Mouse (Mus musculus) small intestine, adult 2 months (tissue): ENCODE results near the gene Erbb3. TPM values are rescaled to one million over a fixed set of nuclear protein-coding genes. Genes with fewer than 3 reads are reported as not detected.
"Not testable (repeated sequence)": the region's sequence is repeated elsewhere in the genome, so short reads cannot be mapped to it uniquely, and the experiment has no call there.

Experiments
- H3K27ac ChIP-seq: fragments of 200-500 bp; 2 replicates; pipeline ENCODE4 v1.5.1; 2012; ENCODE audit warnings: low read depth, low read length, control low read depth, inconsistent platforms; ENCODE audit not compliant: insufficient read depth
- H3K27me3 ChIP-seq: fragments of 200-500 bp; 2 replicates; pipeline ENCODE4 v1.6.1; 2012; ENCODE audit warnings: mild to moderate bottlenecking, moderate library complexity, low read length, inconsistent platforms; ENCODE audit not compliant: control insufficient read depth, insufficient read depth
- H3K36me3 ChIP-seq: fragments of 200-500 bp; 2 replicates; pipeline ENCODE4 v1.6.1; 2012; ENCODE audit warnings: mild to moderate bottlenecking, low read length, control low read depth, inconsistent platforms; ENCODE audit not compliant: control insufficient read depth, insufficient read depth
- H3K4me1 ChIP-seq: fragments of 200-500 bp; 2 replicates; pipeline ENCODE4 v1.6.1; 2012; ENCODE audit warnings: low read length, inconsistent platforms, mixed read lengths; ENCODE audit not compliant: control insufficient read depth, insufficient read depth, insufficient read length
- H3K4me3 ChIP-seq: fragments of 200-500 bp; 2 replicates; pipeline ENCODE4 v1.5.1; 2012; ENCODE audit warnings: low read depth, mild to moderate bottlenecking, control low read depth, inconsistent platforms, low read length, moderate library complexity
- CTCF ChIP-seq: fragments of 200-500 bp; IDR thresholded peaks from 2 replicates; pipeline ENCODE4 v1.5.1; 2012; ENCODE audit warnings: low read depth, mild to moderate bottlenecking, control low read depth, inconsistent platforms, low read length, moderate library complexity, mixed read lengths; ENCODE audit not compliant: insufficient replicate concordance, insufficient read length; ENCODE audit errors: extremely low read depth
- POLR2A ChIP-seq: fragments of 200-500 bp; IDR thresholded peaks from 2 replicates; pipeline ENCODE4 v1.6.1; 2012; ENCODE audit warnings: low read depth, mild to moderate bottlenecking, control low read depth, inconsistent platforms, low read length, moderate library complexity
- WGBS: fragments of 180-500 bp; shearing (Covaris S2); methylation state at CpG from one replicate; pipeline ENCODE4 v1.1.7; 2018; 5-methylcytosine and 5-hydroxymethylcytosine counted together
- polyA plus RNA-seq: library from polyadenylated mRNA; depleted of rRNA; stranded (reverse); fragments of >200 nt; gene quantifications from 2 replicates; pipeline ENCODE4 v1.2.3, GENCODE M21; 2012; rRNA removed

Erbb3 gene
- 32.3 and 127 TPM in 2 replicates for polyA plus RNA-seq

DNA sequence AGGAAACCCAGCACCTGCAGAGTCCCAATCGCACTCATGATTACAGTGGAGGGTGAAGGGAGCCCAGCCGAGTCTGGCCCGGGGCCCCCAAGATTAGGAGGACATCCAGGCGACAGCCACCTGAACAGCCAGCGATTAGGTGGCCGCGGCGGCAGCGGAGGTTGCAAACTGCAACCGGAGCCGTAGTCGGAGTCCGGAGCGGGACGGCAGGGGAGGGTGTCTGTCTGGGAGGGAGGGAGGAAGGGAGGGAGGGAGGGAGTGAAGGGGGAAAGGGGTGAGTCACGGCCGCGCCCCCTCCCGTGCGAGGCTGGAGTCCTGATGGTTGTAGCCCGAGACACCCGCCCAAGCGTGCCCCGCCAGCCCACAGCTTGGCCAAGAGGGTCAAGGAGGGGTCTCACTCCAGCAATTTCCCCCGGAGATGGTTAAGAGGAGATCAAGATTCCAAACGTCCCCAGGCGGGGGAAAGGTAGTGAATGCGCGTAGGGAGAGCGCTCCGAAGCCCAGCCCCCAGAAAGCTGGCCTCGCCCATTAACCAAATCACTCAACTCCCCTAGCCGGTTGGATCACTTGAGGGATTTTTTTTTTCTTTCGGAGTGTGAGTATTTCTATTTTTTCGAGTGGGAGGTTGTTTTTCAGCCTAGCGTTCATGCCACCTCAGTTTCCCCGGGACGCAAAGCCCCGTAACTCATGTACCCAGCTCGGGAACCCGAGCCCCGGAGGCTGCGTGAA, at the start of gene Erbb3:
Gene Erbb3 (minus strand): TSS at position 189 of the 729 bp plus-strand sequence.
- TF ChIP-seq CTCF (no peak), POLR2A (peak; percentile 84)
- H3K27me3 ChIP-seq: no peaks in the 10 kb centered on the region
- H3K4me3 ChIP-seq: peak within 1 kb of the TSS; percentile 88
- peaks cover 10% of the 10 kb centered on the region; the same call in 1 of the 2 replicates for H3K4me1 ChIP-seq
- H3K27ac ChIP-seq: peak within 1 kb of the TSS; percentile 95
- under 1% methylated on average over 43 of the region's 43 CpGs for WGBS
- peaks cover 11% of the 10 kb centered on the region for H3K36me3 ChIP-seq

- H3K4me3 ChIP-seq: peak overlapping the region; percentile 28; the same call in 1 of the 2 replicates
- no peaks in the 10 kb centered on the region for H3K4me1 ChIP-seq
- 47% methylated on average over 11 of the region's 11 CpGs for WGBS
- no peak for TF ChIP-seq CTCF
- no peak for TF ChIP-seq POLR2A
- no peaks in the 10 kb centered on the region for H3K27me3 ChIP-seq
- H3K27ac ChIP-seq: no peak overlapping the region
- H3K36me3 ChIP-seq: no peaks in the 10 kb centered on the region
Observed at GRCm38 (mm10) chr10:128637011-128637410, 47.6 kb upstream of the Erbb3 start.

DNA sequence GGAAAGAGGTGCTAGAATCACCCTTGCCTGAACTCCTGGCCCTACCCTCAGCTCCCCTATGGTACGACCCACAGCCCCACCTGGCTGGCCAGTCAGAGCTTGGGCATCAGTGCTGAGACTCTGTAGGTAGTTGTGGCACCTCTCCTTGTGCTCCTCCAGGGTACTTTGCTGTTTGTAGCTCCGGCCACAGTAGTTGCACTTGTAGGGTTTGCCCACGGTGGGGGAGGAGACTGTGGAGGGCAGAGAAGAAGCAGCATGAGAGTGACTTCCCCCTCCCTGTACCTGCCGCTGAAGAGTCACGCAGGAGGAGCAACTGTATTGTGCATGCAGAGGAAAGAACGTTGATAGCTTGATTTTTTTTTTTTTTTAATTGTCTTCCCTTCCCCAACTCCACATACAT, 47.1 kb upstream of the Erbb3 start:
- TF ChIP-seq POLR2A (no peak), CTCF (no peak)
- H3K27me3 ChIP-seq: no peaks in the 10 kb centered on the region
- H3K36me3 ChIP-seq: no peaks in the 10 kb centered on the region
- no peak overlapping the region for H3K27ac ChIP-seq
- WGBS: 52% methylated on average over 6 of the region's 6 CpGs
- peaks cover 3% of the 10 kb centered on the region; the same call in 1 of the 2 replicates for H3K4me1 ChIP-seq
- H3K4me3 ChIP-seq: peak overlapping the region; percentile 28; the same call in 1 of the 2 replicates

DNA sequence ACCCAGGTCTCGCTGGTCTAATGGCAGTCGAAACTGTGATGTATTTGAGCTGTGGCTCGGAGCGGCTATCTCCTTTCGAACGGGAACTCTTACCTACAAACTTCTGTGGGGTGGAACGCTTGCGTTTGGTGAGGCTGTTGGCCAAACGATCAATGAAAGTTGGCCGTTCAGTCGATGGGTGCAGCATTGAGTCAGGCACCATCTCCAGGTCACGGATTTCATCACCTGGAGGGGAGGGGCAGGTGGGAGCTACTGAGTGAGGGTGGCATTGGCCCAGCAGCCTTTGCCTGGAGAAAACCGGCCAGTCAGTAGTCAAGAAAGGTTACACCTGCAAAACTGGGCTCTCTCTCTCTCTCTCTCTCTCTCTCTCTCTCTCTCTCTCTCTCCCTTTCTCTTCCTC, 46.2 kb upstream of the Erbb3 start:
- no peak for TF ChIP-seq CTCF
- no peak for TF ChIP-seq POLR2A
- H3K4me3 ChIP-seq: no peak overlapping the region
- peaks cover 5% of the 10 kb centered on the region; the same call in 1 of the 2 replicates for H3K4me1 ChIP-seq
- WGBS: 91% methylated on average over 13 of the region's 13 CpGs
- H3K27ac ChIP-seq: no peak overlapping the region
- H3K27me3 ChIP-seq: no peaks in the 10 kb centered on the region
- no peaks in the 10 kb centered on the region for H3K36me3 ChIP-seq

GRCm38 (mm10) chr10:128631571-128631970, 42.1 kb upstream of the Erbb3 start:
- Histone ChIP-seq H3K27ac (no peak overlapping the region), H3K4me3 (no peak overlapping the region), H3K36me3 (no peaks in the 10 kb centered on the region), H3K27me3 (no peaks in the 10 kb centered on the region), H3K4me1 (peaks cover 5% of the 10 kb centered on the region; the same call in 1 of the 2 replicates)
- no peak for TF ChIP-seq POLR2A
- WGBS: 12% methylated on average over 6 of the region's 6 CpGs

DNA sequence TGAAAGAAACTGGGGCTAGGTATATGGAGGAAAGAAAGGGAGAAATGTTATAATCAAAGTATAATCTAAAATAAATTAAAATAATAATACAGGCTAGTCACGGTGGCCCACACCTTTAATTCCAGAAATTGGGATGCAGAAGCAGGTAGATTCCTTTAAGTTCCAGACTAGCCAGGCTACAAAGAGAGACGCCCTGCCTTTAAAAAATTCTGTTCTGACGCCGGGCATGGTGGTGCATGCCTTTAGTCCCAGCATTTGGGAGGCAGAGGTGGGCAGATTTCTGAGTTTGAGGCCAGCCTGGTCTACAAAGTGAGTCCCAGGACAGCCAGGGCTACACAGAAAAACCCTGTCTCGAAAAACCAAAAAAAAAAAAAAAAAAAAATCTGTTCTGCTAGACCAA, 40.9 kb upstream of the Erbb3 start:
- H3K27ac ChIP-seq, H3K4me3 ChIP-seq, H3K4me1 ChIP-seq, H3K36me3 ChIP-seq, H3K27me3 ChIP-seq: not testable (repeated sequence)
- 90% methylated on average over 5 of the region's 5 CpGs for WGBS

GRCm38 (mm10) chr10:128629746-128630145, 40.3 kb upstream of the Erbb3 start:
- no peak overlapping the region for H3K27ac ChIP-seq
- H3K36me3 ChIP-seq: peaks cover 1% of the 10 kb centered on the region
- H3K4me3 ChIP-seq: no peak overlapping the region
- TF ChIP-seq CTCF (no peak), POLR2A (no peak)
- WGBS: 90% methylated on average over 2 of the region's 2 CpGs
- peaks cover 10% of the 10 kb centered on the region; the same call in 1 of the 2 replicates for H3K4me1 ChIP-seq
- no peaks in the 10 kb centered on the region for H3K27me3 ChIP-seq
